Mouse (Mus musculus) subcutaneous adipose tissue, adult 2 months (tissue): Measurements from ENCODE around the gene Zpbp2. TPM values are rescaled to one million over a fixed set of nuclear protein-coding genes. Genes with fewer than 3 reads are reported as not detected.

Source experiments
- polyA plus RNA-seq: library from polyadenylated mRNA; depleted of rRNA; stranded (reverse); fragments of >200 nt; gene quantifications from 2 replicates; pipeline ENCODE4 v1.2.3, GENCODE M21; 2012; ENCODE audit warnings: low replicate concordance; rRNA removed

Gene Zpbp2
- 0.33 and 0.44 TPM in 2 replicates for polyA plus RNA-seq

DNA sequence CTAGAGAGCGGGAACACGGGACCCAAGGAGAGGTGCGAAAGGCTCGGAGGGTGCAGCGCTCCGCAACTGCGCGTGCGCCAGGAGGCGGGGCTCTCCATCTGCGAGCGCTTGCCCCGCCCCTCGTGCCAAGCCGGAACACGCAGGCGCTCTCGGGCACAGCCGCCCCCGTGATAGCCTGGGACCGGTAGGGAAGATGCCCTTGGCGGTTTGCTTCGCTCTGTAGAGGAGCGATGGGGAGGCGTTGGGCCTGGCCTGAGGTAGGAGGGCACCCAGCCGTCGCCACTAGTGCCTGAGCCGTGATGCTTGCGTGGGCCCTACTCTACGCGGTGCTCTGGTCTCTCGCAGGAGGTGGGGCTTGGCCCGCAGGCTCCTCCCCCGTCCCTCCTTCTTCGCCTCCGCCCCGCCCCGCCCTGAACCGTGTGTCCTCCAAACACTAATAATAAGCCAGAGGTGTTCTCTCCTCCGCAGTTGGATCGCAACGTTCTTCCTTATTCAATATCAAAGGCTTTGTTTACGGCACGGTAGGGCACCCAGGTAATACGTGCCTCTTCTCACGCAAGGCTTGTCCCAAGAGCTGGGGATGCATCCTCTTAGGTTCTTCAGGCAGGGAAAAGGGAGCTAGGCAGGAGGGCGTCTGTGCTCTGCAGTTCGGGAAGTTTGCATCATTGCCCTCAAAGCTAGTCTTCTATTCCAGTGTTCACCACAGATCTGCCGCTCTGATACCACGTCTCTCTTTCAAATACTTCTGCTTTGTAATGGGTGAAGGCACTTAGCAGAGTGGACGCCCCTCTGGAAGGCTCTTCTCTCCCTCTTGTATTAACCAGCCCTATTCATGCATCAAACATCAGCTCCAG lies at the start of gene Zpbp2:
Zpbp2 (plus strand) TSS at position 123 of the 854 bp plus-strand sequence.

DNA sequence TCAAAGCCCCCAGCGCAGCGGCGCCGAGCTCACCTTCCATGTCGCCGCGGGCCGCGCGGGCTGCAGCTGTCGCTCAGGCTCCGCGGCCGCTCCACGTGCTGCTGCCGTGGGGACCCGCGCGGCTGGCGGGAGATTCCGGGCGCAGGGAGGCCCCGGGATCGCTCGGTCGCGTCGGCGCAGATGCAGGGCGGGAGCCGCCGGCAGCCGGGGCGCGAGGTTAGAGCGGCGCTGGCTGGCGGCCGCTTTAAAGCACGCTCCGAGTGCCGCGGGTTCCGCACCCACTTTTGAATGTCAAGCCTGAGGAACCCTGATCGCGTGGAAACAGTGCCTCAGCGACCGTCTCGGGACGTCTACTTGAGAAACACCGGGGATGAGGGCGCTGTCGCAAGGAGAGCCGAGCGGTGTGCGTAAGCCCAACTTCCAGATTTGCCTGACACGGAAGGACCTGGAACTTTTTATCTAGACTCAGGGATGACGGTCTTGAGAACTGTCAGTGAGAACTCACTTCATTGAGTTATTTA lies 5.1 kb upstream of the Zpbp2 start, which contains the start of gene Ikzf3:
Ikzf3 (minus strand) TSS at position 321 of the 521 bp plus-strand sequence.

GRCm38 (mm10) chr11:98586892-98587563 lies 36.1 kb downstream of the Zpbp2 start, which contains the start of gene Ormdl3:
Gene Ormdl3 (minus strand): TSS chr11:98587368.

GRCm38 (mm10) chr11:98597991-98598390 lies 47.1 kb downstream of the Zpbp2 start, which contains the start of gene Lrrc3c:
Gene Lrrc3c (plus strand): TSS chr11:98598291.

Other genes with a start within 250 kb of the Zpbp2 start
- gene Neurod2, start 221.4 kb upstream of the Zpbp2 start, polyA plus RNA-seq = not detected in 2 replicates
- gene Ppp1r1b, start 202.7 kb upstream of the Zpbp2 start, polyA plus RNA-seq = 0.16 and 2.8 TPM in 2 replicates
- 59.8 and 72.5 TPM in 2 replicates for gene Stard3, start 192.7 kb upstream of the Zpbp2 start, polyA plus RNA-seq
- 0.26 and 1.4 TPM in 2 replicates for gene Tcap, start 167.3 kb upstream of the Zpbp2 start, polyA plus RNA-seq
- not detected in 2 replicates for gene Pnmt, start 164.6 kb upstream of the Zpbp2 start, polyA plus RNA-seq
- 8.2 and 20.1 TPM in 2 replicates for gene Pgap3, start 150.6 kb upstream of the Zpbp2 start, polyA plus RNA-seq
- 9.8 and 37.8 TPM in 2 replicates for gene Erbb2, start 138.6 kb upstream of the Zpbp2 start, polyA plus RNA-seq
- 76.2 and 117 TPM in 2 replicates for gene Mien1, start 112.1 kb upstream of the Zpbp2 start, polyA plus RNA-seq
- gene Grb7, start 104.7 kb upstream of the Zpbp2 start, polyA plus RNA-seq = 5.4 and 31.8 TPM in 2 replicates
- gene Ikzf3, start 5.1 kb upstream of the Zpbp2 start, polyA plus RNA-seq = 1.0 and 9.3 TPM in 2 replicates
- 176 and 317 TPM in 2 replicates for gene Ormdl3, start 36.3 kb downstream of the Zpbp2 start, polyA plus RNA-seq
- gene Lrrc3c, start 47.2 kb downstream of the Zpbp2 start, polyA plus RNA-seq = not detected in 2 replicates
- not detected in 2 replicates for gene Gm12355, start 74.6 kb downstream of the Zpbp2 start, polyA plus RNA-seq
- not detected in 2 replicates for gene Gsdma3, start 75.3 kb downstream of the Zpbp2 start, polyA plus RNA-seq
- gene Gsdma2, start 95.7 kb downstream of the Zpbp2 start, polyA plus RNA-seq = not detected in 2 replicates
- gene Gsdma, start 113.3 kb downstream of the Zpbp2 start, polyA plus RNA-seq = not detected in 2 replicates
- gene Psmd3, start 131.5 kb downstream of the Zpbp2 start, polyA plus RNA-seq = 168 and 280 TPM in 2 replicates
- 1.7 TPM in 1 of 2 replicates, not detected in the other for gene Csf3, start 150.2 kb downstream of the Zpbp2 start, polyA plus RNA-seq
- 43.3 and 86.4 TPM in 2 replicates for gene Med24, start 178.3 kb downstream of the Zpbp2 start, polyA plus RNA-seq
- 121 and 143 TPM in 2 replicates for gene Thra, start 189.5 kb downstream of the Zpbp2 start, polyA plus RNA-seq
- 146 and 302 TPM in 2 replicates for gene Nr1d1, start 224.2 kb downstream of the Zpbp2 start, polyA plus RNA-seq
- gene Msl1, start 244.4 kb downstream of the Zpbp2 start, polyA plus RNA-seq = 27.6 and 47.7 TPM in 2 replicates